Mouse (Mus musculus): ENCODE data around the gene Tmem151a.

Gene Tmem151a

DNA sequence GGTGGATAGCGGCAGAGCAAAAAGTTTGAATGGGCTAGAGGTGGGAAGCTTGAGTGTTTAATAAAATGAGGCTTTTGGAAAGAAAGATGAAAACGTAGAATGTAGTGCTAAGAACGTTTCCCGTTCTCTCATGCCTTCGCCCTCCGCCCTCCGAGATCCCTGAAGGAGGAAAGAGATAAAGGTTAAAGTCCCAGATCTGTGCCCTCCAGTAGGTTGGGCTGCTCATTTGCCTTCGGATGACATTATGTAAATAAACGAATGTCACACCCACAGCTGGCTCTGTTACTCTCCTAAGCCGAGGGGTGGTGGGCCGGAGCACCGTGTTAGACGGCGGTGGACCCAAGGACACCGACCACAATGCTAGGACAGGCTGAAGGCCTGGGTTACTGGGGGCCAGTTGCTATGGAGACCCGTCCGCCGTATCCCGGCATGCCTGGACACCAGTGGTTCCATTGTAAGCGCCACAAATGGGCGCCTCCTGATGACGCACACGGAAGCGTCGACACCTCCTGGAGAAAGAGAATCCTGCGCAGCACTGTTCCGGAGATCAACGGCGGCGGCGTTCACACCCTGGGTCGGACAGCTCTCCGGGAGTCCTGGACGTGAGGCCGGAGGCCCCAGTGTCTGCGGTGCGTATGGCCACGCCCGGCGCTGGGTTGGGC, 44.3 kb downstream of the Tmem151a start, which contains the start of gene Brms1:
Brms1 (plus strand) TSS at position 493 of the 662 bp plus-strand sequence.
- peak; percentile 76 to 80 for DNase-seq

DNA sequence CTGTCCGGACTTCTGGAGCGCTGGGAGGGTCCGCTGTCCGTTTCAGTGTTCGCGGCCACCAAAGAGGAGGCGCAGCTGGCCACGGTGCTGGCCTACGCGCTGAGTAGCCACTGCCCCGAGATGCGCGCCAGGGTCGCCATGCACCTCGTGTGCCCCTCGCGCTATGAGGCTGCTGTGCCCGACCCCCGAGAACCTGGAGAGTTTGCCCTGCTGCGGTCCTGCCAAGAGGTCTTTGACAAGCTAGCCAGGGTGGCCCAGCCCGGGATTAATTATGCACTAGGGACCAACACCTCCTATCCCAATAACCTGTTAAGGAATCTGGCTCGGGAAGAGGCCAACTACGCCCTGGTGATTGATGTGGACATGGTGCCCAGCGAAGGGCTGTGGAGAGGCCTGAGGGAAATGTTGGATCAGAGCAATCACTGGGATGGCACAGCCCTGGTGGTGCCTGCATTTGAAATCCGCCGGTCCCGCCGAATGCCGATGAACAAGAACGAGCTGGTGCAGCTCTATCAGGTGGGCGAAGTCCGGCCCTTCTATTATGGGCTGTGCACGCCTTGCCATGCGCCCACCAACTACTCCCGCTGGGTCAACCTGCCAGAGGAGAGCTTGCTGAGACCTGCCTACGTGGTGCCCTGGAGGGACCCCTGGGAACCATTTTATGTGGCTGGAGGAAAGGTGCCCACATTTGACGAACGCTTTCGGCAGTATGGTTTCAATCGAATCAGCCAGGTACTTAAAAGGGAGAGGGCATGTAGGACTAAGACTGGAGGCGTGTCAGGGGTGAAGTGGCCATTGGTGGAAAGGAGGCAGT, 45.8 kb downstream of the Tmem151a start:
- no peak for DNase-seq

- peak; percentile 78 to 79 for DNase-seq
Observed at GRCm38 (mm10) chr19:5038709-5039156, 46.6 kb downstream of the Tmem151a start, which contains the start of the genes B4gat1 and AC124502.3. B4gat1 (plus strand) TSS chr19:5038826. AC124502.3 (plus strand) TSS chr19:5038891.

DNA sequence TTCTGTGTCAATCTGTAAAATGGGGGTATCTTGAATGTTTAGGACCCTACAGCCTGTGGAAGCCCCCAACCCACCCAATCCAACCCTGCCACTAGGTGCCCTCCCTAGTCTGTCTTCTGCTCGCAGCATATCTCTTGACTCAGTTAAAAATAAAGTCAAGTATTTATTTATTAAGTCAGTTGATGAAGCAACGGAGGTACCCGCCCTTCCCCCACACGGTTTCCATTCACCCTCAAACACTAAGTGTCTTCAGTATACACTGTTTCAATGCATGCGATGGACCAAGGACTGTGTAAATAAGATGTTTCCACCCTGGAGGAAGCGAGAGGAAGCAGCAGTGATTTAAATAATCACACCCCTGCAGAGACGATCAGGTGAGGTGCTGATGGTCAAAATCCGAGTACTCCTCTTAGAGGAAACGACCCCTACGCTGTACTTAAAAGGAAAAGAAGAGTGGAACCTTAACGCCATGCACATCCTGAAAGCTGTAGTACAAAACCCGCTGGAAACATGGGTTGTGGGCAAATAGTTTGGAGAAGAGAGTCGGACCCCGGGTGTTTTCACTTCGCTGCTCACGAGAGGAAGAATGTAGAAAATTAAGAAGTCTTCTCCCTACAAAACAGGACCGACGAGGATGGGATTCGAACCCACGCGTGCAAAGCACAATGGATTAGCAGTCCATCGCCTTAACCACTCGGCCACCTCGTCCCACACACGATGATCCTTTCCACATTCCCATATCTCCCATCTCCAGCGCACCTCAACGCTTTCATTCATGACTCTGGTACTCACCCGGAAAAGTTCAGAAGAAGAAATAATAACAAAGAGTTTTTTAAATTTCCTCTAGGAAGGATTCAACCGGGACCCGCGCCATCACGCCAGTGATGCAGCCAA, 47.4 kb downstream of the Tmem151a start:
- DNase-seq: peak; percentile 33 to 50

DNA sequence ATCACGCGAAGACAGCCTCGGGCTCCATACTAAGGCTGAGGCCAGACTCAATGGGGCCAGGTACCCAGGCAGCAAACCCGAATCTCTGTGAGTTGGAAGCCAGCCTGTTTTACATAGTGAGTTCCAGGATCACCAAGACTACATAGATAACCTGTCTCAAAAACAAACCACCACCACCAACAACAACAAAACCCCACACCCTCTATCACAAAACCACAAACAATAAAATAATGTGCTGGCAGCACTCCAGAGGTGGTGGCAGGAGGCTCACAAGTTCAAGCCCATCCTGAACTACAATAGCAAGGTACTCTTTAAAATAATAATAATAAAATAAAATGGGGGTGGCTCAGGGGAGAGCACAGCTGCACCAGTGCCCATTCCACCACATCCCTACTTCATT, 48.8 kb downstream of the Tmem151a start:
- no peak for DNase-seq

DNA sequence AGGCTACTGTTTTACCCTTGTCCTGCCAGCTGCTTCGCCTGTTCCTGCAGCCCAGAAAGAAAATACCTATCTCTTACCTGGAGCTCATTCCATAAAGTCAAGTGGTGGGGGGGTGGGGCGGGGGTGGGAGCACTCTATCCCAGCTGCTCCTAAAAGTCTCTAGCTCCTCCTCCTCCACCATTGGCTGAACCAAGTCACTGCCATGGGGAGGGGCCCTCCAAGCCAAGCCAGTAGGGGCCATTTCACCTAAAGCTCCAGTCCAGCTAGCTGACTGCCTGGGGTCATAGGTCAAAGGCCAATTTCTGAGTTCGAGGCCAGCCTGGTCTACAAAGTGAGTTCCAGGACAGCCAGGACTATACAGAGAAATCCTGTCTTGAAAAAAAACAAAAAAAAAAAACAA, 52.6 kb downstream of the Tmem151a start:
- no peak for DNase-seq

DNA sequence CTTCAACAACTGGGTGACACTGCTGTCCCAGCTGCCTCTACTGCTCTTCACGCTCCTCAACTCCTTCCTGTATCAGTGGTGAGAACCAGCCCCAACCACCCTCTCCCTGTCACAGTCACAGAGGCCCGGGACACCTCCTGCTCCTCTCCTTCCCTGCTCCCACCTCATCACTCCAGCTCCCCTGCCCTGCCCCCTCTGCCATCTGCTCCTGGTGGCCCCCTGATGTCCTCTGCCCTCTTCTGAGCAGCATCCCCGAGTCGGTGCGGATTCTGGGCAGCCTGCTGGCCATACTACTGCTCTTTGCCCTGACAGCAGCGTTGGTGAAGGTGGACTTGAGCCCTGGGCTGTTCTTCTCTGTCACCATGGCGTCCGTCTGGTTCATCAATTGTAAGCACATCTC, 59.2 kb downstream of the Tmem151a start:
- DNase-seq: no peak

DNA sequence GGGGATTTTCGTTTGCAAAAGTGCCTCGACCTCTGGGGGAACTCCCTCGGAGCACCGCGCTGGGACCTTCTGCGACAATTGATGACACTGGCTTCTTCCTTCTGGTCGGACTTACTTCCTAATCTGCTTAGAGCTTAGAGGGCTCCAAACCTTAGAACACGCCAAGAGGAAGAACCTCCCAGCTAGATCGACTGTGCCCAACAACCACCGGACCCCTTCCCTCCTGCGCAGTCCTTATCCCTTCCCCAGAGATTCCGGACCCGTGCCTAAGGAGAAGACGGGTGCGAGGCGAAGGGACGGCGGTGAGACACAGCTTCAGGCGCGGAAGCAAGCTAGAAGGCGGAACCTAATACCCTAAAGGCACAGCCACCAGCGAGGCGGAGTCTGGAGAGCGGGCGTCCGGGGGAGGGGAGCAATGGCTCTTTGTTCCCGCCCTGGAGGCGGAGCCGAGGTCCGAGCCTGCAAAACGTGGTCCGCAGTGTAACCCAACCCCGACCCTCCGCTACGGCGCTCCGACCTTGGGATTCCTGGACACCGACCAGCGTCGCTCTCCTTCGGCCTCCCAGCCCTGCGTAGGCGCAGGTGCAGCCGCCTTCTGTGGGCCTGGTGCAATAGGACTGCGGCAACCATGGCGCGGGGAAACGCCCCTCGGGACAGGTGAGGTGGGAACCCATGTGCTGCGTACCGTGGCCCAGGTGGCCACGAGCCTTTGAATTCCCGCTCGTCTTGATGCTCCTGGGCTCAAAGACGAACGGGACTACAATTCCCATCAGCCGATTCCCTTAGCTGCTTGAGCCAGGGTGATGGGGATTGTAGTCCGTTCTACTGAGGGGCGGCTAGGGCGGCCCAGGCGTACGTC, 61.5 kb downstream of the Tmem151a start, which contains the start of gene Slc29a2:
Slc29a2 (plus strand) TSS at position 240 of the 859 bp plus-strand sequence.
- DNase-seq: peak; percentile 81 to 83

DNA sequence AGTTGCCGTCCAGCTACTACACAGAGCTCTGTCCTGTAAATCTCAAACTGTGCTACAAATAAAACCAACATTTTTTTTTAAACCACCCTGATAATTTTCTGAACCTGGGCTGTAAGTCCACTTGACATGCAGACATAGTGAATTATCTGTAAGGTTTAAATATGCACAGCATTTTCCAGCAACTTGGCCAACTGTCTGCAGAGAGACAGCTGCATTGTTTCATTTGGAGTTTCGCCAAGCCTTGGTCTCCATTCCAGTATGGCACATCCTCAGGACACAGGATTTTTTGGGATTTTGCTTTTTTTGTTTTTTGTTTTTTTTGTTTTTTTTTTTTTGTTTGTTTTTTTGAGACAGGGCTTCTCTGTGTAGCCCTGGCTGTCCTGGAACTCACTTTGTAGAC, 63.9 kb downstream of the Tmem151a start:
- DNase-seq: no peak

Data from thymus, adult 18-20 months (tissue).